Mouse (Mus musculus) G1E (cell line): ENCODE data around the gene Ap3m1.

ENCODE experiments used
- CTCF ChIP-seq: IDR thresholded peaks from 2 replicates; pipeline ENCODE4 v1.5.1; 2012; ENCODE audit warnings: low read depth, low read length, inconsistent platforms, mixed read lengths
- POLR2AphosphoS5 ChIP-seq: IDR thresholded peaks from 2 replicates; pipeline ENCODE4 v1.6.1; 2012; ENCODE audit warnings: low read depth, low read length, inconsistent platforms; ENCODE audit not compliant: insufficient replicate concordance
- TAL1 ChIP-seq: conservative IDR thresholded peaks from 2 replicates; pipeline ENCODE4 v1.6.1; 2012; ENCODE audit warnings: low read depth, low read length, inconsistent platforms, mixed read lengths

- TF ChIP-seq CTCF, result no peak
- TF ChIP-seq TAL1, result no peak
- no peak for TF ChIP-seq POLR2AphosphoS5
Measured at GRCm38 (mm10) chr14:20997548-20997947, 54.8 kb downstream of the Ap3m1 start.
